Comparison of ENCODE assay signal across 8 mouse cellular contexts in the genomic region with DNA sequence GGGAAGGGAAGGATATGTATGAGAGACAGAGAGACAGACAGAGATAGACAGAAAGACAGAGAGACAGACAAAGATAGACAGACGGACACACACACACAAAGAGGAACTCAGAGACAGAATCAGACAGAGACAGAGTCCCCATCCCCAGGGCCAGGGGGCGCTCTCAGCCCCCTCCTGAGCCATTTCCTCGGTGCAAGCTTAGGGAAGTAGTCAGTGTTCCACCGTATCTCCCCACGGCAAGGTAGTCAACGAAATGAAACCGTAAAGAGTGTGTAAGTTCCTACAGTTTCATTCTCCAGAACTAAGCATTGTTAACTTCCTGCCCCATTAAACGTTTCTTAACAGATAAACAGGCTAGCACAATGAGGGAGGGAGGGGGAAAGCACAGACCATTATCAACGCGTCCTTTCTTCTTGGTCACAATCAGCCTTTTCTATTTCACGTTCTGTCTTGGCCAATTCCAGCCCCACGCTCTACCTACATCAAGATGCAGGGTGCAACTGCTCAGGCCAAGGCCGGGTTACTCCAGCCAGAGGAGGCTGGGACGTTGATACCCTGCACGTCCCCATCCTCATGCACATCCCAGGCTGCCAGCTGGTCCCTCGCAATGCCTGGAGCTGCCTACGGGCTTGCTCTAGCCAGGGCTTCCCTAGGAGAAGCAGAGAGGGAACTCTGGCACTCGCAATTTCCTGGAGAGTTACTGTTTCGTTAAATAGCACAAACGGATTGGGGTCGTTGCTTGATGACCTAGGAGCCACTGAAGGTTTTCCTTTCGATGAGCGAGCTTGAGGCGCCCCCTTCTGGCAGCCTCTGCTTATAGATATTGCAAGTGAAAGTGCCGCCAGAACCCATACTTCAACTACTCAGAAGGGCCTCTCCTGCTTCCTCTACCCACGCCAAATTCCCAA. TPM values are rescaled to one million over a fixed set of nuclear protein-coding genes. Genes with fewer than 3 reads are reported as not detected.
DNase-seq lines count a peak whose midpoint lies in the region; ATAC-seq and TF ChIP-seq lines count a peak whose summit lies in the region.

No protein-coding gene starts in this region.

- peak; percentile 94 for TF ChIP-seq CTCF in small intestine, adult 2 months (IDR thresholded peaks at IDR 0.05; ENCODE audit: extremely low read depth, insufficient read length, insufficient replicate concordance, low read depth, low read length)

- H3K4me1 ChIP-seq in embryonic facial prominence, embryonic 10.5 days: peaks cover 7% of the 10 kb centered on the region; the same call in 1 of the 2 replicates
- H3K4me1 ChIP-seq in limb, embryonic 11.5 days (ENCODE audit: control insufficient read depth, insufficient read depth, low read length): no peaks in the 10 kb centered on the region
- H3K4me1 ChIP-seq in midbrain, embryonic 13.5 days (replicated peaks): peaks cover 5% of the 10 kb centered on the region
- 0 out of 2 replicates have a peak, but pooled peaks cover 2% of the 10 kb centered on the region for H3K4me1 ChIP-seq in small intestine, adult 2 months (ENCODE audit: control insufficient read depth, insufficient read depth, insufficient read length, low read length)

- 0 out of 2 replicates have a peak overlapping the region, but pooled peaks have one; percentile 67 for H3K27ac ChIP-seq in embryonic facial prominence, embryonic 10.5 days (replicated peaks)
- no peak overlapping the region for H3K27ac ChIP-seq in limb, embryonic 11.5 days (replicated peaks; ENCODE audit: low read depth, low read length)
- no peak overlapping the region for H3K27ac ChIP-seq in midbrain, embryonic 13.5 days
- H3K27ac ChIP-seq in small intestine, adult 2 months (ENCODE audit: insufficient read depth, low read depth, low read length): no peak overlapping the region

- H3K27me3 ChIP-seq in embryonic facial prominence, embryonic 10.5 days (replicated peaks; ENCODE audit: low read depth, poor library complexity, severe bottlenecking): 0 out of 2 replicates have a peak, but pooled peaks cover under 1% of the 10 kb centered on the region
- H3K27me3 ChIP-seq in limb, embryonic 11.5 days (ENCODE audit: control insufficient read depth, insufficient read depth, low read length): no peaks in the 10 kb centered on the region
- no peaks in the 10 kb centered on the region for H3K27me3 ChIP-seq in midbrain, embryonic 13.5 days
- no peaks in the 10 kb centered on the region for H3K27me3 ChIP-seq in small intestine, adult 2 months (ENCODE audit: control insufficient read depth, insufficient read depth, low read length)

- 6% methylated on average over 26 of the region's 26 CpGs for WGBS in embryonic facial prominence, embryonic 10.5 days
- WGBS in limb, embryonic 11.5 days: 6% methylated on average over 26 of the region's 26 CpGs
- 7% methylated on average over 26 of the region's 26 CpGs for WGBS in midbrain, embryonic 13.5 days
- WGBS in small intestine, adult 2 months: 2% methylated on average over 26 of the region's 26 CpGs

- peak; percentile 54; the same call in 1 of the 2 replicates for ATAC-seq in limb, embryonic 11.5 days (ENCODE audit: insufficient number of reproducible peaks, low FRiP score, low TSS enrichment, low read depth)
- ATAC-seq in midbrain, embryonic 13.5 days: peak; percentile 86

- no peak for TF ChIP-seq POLR2A in small intestine, adult 2 months (IDR thresholded peaks at IDR 0.05; ENCODE audit: low read depth, low read length)

- DNase-seq in 3134 (ENCODE audit: extremely low read depth, insufficient read length, low spot score): peak; percentile 39
- DNase-seq in adrenal gland, postnatal 14 days: peak; percentile 88
- DNase-seq in embryonic facial prominence, embryonic 10.5 days (ENCODE audit: low spot score): peak; percentile 88
- DNase-seq in heart, adult 11 months: peak; percentile 97
- peak; percentile 73 for DNase-seq in kidney, adult 11 months
- DNase-seq in limb, embryonic 11.5 days (ENCODE audit: low spot score): peak; percentile 94

- H3K9ac ChIP-seq in limb, embryonic 11.5 days (ENCODE audit: low read length): peak overlapping the region; percentile 34; the same call in 1 of the 2 replicates
- peak overlapping the region; percentile 58; the same call in 1 of the 2 replicates for H3K9ac ChIP-seq in midbrain, embryonic 13.5 days (replicated peaks)

- H3K9me3 ChIP-seq in embryonic facial prominence, embryonic 10.5 days: no peaks in the 10 kb centered on the region
- no peaks in the 10 kb centered on the region for H3K9me3 ChIP-seq in limb, embryonic 11.5 days (ENCODE audit: control insufficient read depth, low read length)
- H3K9me3 ChIP-seq in midbrain, embryonic 13.5 days: no peaks in the 10 kb centered on the region

- H3K4me3 ChIP-seq in embryonic facial prominence, embryonic 10.5 days: peak overlapping the region; percentile 56
- peak overlapping the region; percentile 20 for H3K4me3 ChIP-seq in limb, embryonic 11.5 days (ENCODE audit: low read depth, low read length)
- peak overlapping the region; percentile 36 for H3K4me3 ChIP-seq in midbrain, embryonic 13.5 days (replicated peaks)
- H3K4me3 ChIP-seq in small intestine, adult 2 months (ENCODE audit: low read depth, low read length): peak overlapping the region; percentile 69

- H3K4me2 ChIP-seq in limb, embryonic 11.5 days (ENCODE audit: low read depth, severe bottlenecking): peak overlapping the region; percentile 59
- H3K4me2 ChIP-seq in midbrain, embryonic 13.5 days (replicated peaks): peak overlapping the region; percentile 64

- H3K36me3 ChIP-seq in embryonic facial prominence, embryonic 10.5 days (replicated peaks): no peaks in the 10 kb centered on the region
- no peaks in the 10 kb centered on the region for H3K36me3 ChIP-seq in limb, embryonic 11.5 days (ENCODE audit: control insufficient read depth, insufficient read depth, low read length)
- H3K36me3 ChIP-seq in midbrain, embryonic 13.5 days: no peaks in the 10 kb centered on the region
- H3K36me3 ChIP-seq in small intestine, adult 2 months (ENCODE audit: control insufficient read depth, insufficient read depth, low read length): no peaks in the 10 kb centered on the region

RNA-seq across cellular contexts. Expression of gene Pdp2, which starts 20.6 kb away (rescaled TPM):
- 37.2 and 38.0 TPM in 2 replicates for total RNA-seq in adrenal gland, postnatal 14 days (2021)
- polyA plus RNA-seq in embryonic facial prominence, embryonic 10.5 days (2016; fragmentation: Nextera tagmentation; extraction: Ambion mirVana): 15.4 and 16.0 TPM in 2 replicates
- 16.7 and 19.0 TPM in 2 replicates for polyA plus RNA-seq in limb, embryonic 11.5 days (2014; fragmentation: Nextera tagmentation; extraction: Ambion mirVana)
- 17.4 and 19.8 TPM in 2 replicates for polyA plus RNA-seq in midbrain, embryonic 13.5 days (2015; fragmentation: Nextera tagmentation; extraction: Ambion mirVana)
- 1.9 and 5.8 TPM in 2 replicates for polyA plus RNA-seq in small intestine, adult 2 months (2012; rRNA removed)

RNA-seq across cellular contexts. Expression of gene Car7, which starts 36.2 kb away (rescaled TPM):
- total RNA-seq in adrenal gland, postnatal 14 days (2021): 4.0 and 4.1 TPM in 2 replicates
- 0.75 and 1.00 TPM in 2 replicates for polyA plus RNA-seq in embryonic facial prominence, embryonic 10.5 days (2016; fragmentation: Nextera tagmentation; extraction: Ambion mirVana)
- 0.57 and 0.61 TPM in 2 replicates for polyA plus RNA-seq in limb, embryonic 11.5 days (2014; fragmentation: Nextera tagmentation; extraction: Ambion mirVana)
- polyA plus RNA-seq in midbrain, embryonic 13.5 days (2015; fragmentation: Nextera tagmentation; extraction: Ambion mirVana): 1.7 and 2.2 TPM in 2 replicates
- polyA plus RNA-seq in small intestine, adult 2 months (2012; rRNA removed): 0.98 and 2.1 TPM in 2 replicates

RNA-seq across cellular contexts. Expression of gene Nae1, which starts 36.3 kb away (rescaled TPM):
- 30.2 and 31.1 TPM in 2 replicates for total RNA-seq in adrenal gland, postnatal 14 days (2021)
- polyA plus RNA-seq in embryonic facial prominence, embryonic 10.5 days (2016; fragmentation: Nextera tagmentation; extraction: Ambion mirVana): 124 and 137 TPM in 2 replicates
- 138 and 142 TPM in 2 replicates for polyA plus RNA-seq in limb, embryonic 11.5 days (2014; fragmentation: Nextera tagmentation; extraction: Ambion mirVana)
- polyA plus RNA-seq in midbrain, embryonic 13.5 days (2015; fragmentation: Nextera tagmentation; extraction: Ambion mirVana): 107 and 117 TPM in 2 replicates
- 1.4 and 3.0 TPM in 2 replicates for polyA plus RNA-seq in small intestine, adult 2 months (2012; rRNA removed)

RNA-seq across cellular contexts. Expression of gene Cdh16, which starts 53.5 kb away (rescaled TPM):
- total RNA-seq in adrenal gland, postnatal 14 days (2021): not detected in 2 replicates
- not detected in 2 replicates for polyA plus RNA-seq in embryonic facial prominence, embryonic 10.5 days (2016; fragmentation: Nextera tagmentation; extraction: Ambion mirVana)
- not detected in 2 replicates for polyA plus RNA-seq in limb, embryonic 11.5 days (2014; fragmentation: Nextera tagmentation; extraction: Ambion mirVana)
- not detected in 2 replicates for polyA plus RNA-seq in midbrain, embryonic 13.5 days (2015; fragmentation: Nextera tagmentation; extraction: Ambion mirVana)
- not detected in 2 replicates for polyA plus RNA-seq in small intestine, adult 2 months (2012; rRNA removed)

Comparison
In these comparisons a context has a peak if more than half of its experiments do, and no peak if none do; other contexts are left out.
1. DNase-seq: peak in every context shown above with its lines; median percentile 97 in heart, adult 11 months; 94 in limb, embryonic 11.5 days; 88 in adrenal gland, postnatal 14 days; 88 in embryonic facial prominence, embryonic 10.5 days; 73 in kidney, adult 11 months; 39 in 3134.
2. RNA of gene Nae1, which starts 36.3 kb away (polyA plus RNA-seq): 138 to 142 TPM in limb, embryonic 11.5 days, 124 to 137 TPM in embryonic facial prominence, embryonic 10.5 days and 107 to 117 TPM in midbrain, embryonic 13.5 days; 1.4 to 3.0 TPM in small intestine, adult 2 months; every median in the first group is over 10 times any median in the second.
3. Peak in every context shown above with its lines, with median percentiles within 50 percentile points of each other: H3K4me3 ChIP-seq.